Mouse (Mus musculus): ENCODE data around the gene Blm.

DNA sequence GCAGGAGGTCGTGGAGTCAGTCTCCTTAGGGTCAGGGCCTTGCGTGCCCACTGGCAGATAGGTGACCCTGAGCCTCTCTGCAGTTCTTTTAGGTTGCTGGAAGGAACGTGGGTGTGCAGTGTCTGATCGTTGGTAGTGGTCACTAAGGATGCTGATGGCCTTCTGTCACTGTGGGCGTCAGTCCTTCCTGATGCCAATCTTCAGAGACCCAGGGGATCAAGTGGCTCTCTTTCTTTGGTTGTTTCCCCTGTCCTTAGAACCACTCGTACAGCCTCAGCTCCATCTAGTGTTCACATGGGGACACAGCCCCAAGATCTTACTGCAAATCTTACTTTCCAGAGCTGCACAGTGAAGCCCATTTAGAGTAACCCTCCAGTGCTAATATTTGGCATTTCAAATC is 49.1 kb upstream of the Blm start:
- no peak for TF ChIP-seq CTCF (IDR thresholded peaks at IDR 0.05; ENCODE audit: borderline replicate concordance, control insufficient read depth, extremely low read depth, insufficient read depth, low read length, poor library complexity)
- no peak for TF ChIP-seq POLR2A (IDR thresholded peaks at IDR 0.05; ENCODE audit: control insufficient read depth, extremely low read depth, insufficient read depth, low read length, poor library complexity)
